Mouse (Mus musculus): Measurements from ENCODE around the gene Lamtor2. TPM values are rescaled to one million over a fixed set of nuclear protein-coding genes. Genes with fewer than 3 reads are reported as not detected.

Gene Lamtor2
- total and polyA plus RNA-seq, 2 experiments from 2014 or later, result 52.2 to 186 TPM

GRCm38 (mm10) chr3:88575540-88575939, 22.7 kb upstream of the Lamtor2 start, which contains the start of gene Ssr2:
TSS of gene Ssr2 (plus strand) at chr3:88575876.
- no peak within 1 kb of the TSS for H3K4me3 ChIP-seq (ENCODE audit: low read depth, low read length)
- H3K27me3 ChIP-seq (ENCODE audit: insufficient read depth, low read length), result no peaks in the 10 kb centered on the region
- no peaks in the 10 kb centered on the region for H3K36me3 ChIP-seq (ENCODE audit: insufficient read depth)
- H3K9ac ChIP-seq, result no peak within 1 kb of the TSS
- TF ChIP-seq CTCF (IDR thresholded peaks at IDR 0.05; ENCODE audit: low read depth), result no peak
- no peak for ATAC-seq
- DNase-seq, result no peak
- H3K9me3 ChIP-seq (ENCODE audit: low read length), result no peaks in the 10 kb centered on the region
- no peak within 1 kb of the TSS for H3K27ac ChIP-seq (ENCODE audit: low read depth, low read length)
- H3K4me2 ChIP-seq (ENCODE audit: low read depth), result no peak within 1 kb of the TSS
- WGBS, result 89% methylated on average over 3 of the region's 3 CpGs
- H3K4me1 ChIP-seq (ENCODE audit: insufficient read depth), result peaks cover 4% of the 10 kb centered on the region; the same call in 1 of the 2 replicates

GRCm38 (mm10) chr3:88573810-88574209, 20.9 kb upstream of the Lamtor2 start:
- TF ChIP-seq CTCF (IDR thresholded peaks at IDR 0.05; ENCODE audit: low read depth), result no peak
- H3K4me3 ChIP-seq (ENCODE audit: low read depth, low read length), result no peak overlapping the region
- peaks cover 15% of the 10 kb centered on the region; the same call in 1 of the 2 replicates for H3K36me3 ChIP-seq (ENCODE audit: insufficient read depth)
- H3K27ac ChIP-seq (ENCODE audit: low read depth, low read length), result no peak overlapping the region
- no peak overlapping the region for H3K4me2 ChIP-seq (ENCODE audit: low read depth)
- H3K4me1 ChIP-seq (ENCODE audit: insufficient read depth), result no peaks in the 10 kb centered on the region
- DNase-seq, result no peak
- H3K27me3 ChIP-seq (ENCODE audit: insufficient read depth, low read length), result no peaks in the 10 kb centered on the region
- 85% methylated on average over 2 of the region's 2 CpGs for WGBS
- no peak for ATAC-seq
- H3K9ac ChIP-seq, result no peak overlapping the region
- H3K9me3 ChIP-seq (ENCODE audit: low read length), result no peaks in the 10 kb centered on the region

- ATAC-seq (no peak), DNase-seq (no peak)
- H3K4me3 ChIP-seq (ENCODE audit: low read depth, low read length), result no peak overlapping the region
- no peak overlapping the region for H3K4me2 ChIP-seq (ENCODE audit: low read depth)
- 86% methylated on average over 2 of the region's 2 CpGs for WGBS
- no peaks in the 10 kb centered on the region for H3K4me1 ChIP-seq (ENCODE audit: insufficient read depth)
- no peaks in the 10 kb centered on the region for H3K9me3 ChIP-seq (ENCODE audit: low read length)
- no peak overlapping the region for H3K27ac ChIP-seq (ENCODE audit: low read depth, low read length)
- no peaks in the 10 kb centered on the region for H3K27me3 ChIP-seq (ENCODE audit: insufficient read depth, low read length)
- no peak overlapping the region for H3K9ac ChIP-seq
- H3K36me3 ChIP-seq (ENCODE audit: insufficient read depth), result peaks cover 25% of the 10 kb centered on the region
- no peak for TF ChIP-seq CTCF (IDR thresholded peaks at IDR 0.05; ENCODE audit: low read depth)
Measured at GRCm38 (mm10) chr3:88572835-88573234, 20.0 kb upstream of the Lamtor2 start.

GRCm38 (mm10) chr3:88571856-88572255, 19.0 kb upstream of the Lamtor2 start:
- no peak overlapping the region for H3K9ac ChIP-seq
- WGBS, result 82% methylated on average over 1 of the region's 1 CpGs
- DNase-seq, result no peak
- no peak for ATAC-seq
- H3K4me2 ChIP-seq (ENCODE audit: low read depth), result no peak overlapping the region
- H3K27ac ChIP-seq (ENCODE audit: low read depth, low read length), result no peak overlapping the region
- H3K27me3 ChIP-seq (ENCODE audit: insufficient read depth, low read length), result no peaks in the 10 kb centered on the region
- no peaks in the 10 kb centered on the region for H3K4me1 ChIP-seq (ENCODE audit: insufficient read depth)
- H3K9me3 ChIP-seq (ENCODE audit: low read length), result no peaks in the 10 kb centered on the region
- no peak overlapping the region for H3K4me3 ChIP-seq (ENCODE audit: low read depth, low read length)
- H3K36me3 ChIP-seq (ENCODE audit: insufficient read depth), result peaks cover 33% of the 10 kb centered on the region
- no peak for TF ChIP-seq CTCF (IDR thresholded peaks at IDR 0.05; ENCODE audit: low read depth)

GRCm38 (mm10) chr3:88570341-88570740, 17.5 kb upstream of the Lamtor2 start:
- H3K9ac ChIP-seq, result no peak overlapping the region
- WGBS, result 95% methylated on average over 10 of the region's 10 CpGs
- no peaks in the 10 kb centered on the region for H3K4me1 ChIP-seq (ENCODE audit: insufficient read depth)
- TF ChIP-seq CTCF (IDR thresholded peaks at IDR 0.05; ENCODE audit: low read depth), result no peak
- no peak for ATAC-seq
- peaks cover 48% of the 10 kb centered on the region for H3K36me3 ChIP-seq (ENCODE audit: insufficient read depth)
- no peak for DNase-seq
- no peak overlapping the region for H3K4me2 ChIP-seq (ENCODE audit: low read depth)
- no peaks in the 10 kb centered on the region for H3K27me3 ChIP-seq (ENCODE audit: insufficient read depth, low read length)
- no peak overlapping the region for H3K27ac ChIP-seq (ENCODE audit: low read depth, low read length)
- no peaks in the 10 kb centered on the region for H3K9me3 ChIP-seq (ENCODE audit: low read length)
- no peak overlapping the region for H3K4me3 ChIP-seq (ENCODE audit: low read depth, low read length)

- no peak for TF ChIP-seq CTCF (IDR thresholded peaks at IDR 0.05; ENCODE audit: low read depth)
- H3K27ac ChIP-seq (ENCODE audit: low read depth, low read length), result no peak overlapping the region
- no peak for DNase-seq
- no peaks in the 10 kb centered on the region for H3K9me3 ChIP-seq (ENCODE audit: low read length)
- H3K9ac ChIP-seq, result no peak overlapping the region
- H3K4me1 ChIP-seq (ENCODE audit: insufficient read depth), result no peaks in the 10 kb centered on the region
- no peak overlapping the region for H3K4me2 ChIP-seq (ENCODE audit: low read depth)
- ATAC-seq, result no peak
- no peak overlapping the region for H3K4me3 ChIP-seq (ENCODE audit: low read depth, low read length)
- H3K36me3 ChIP-seq (ENCODE audit: insufficient read depth), result peaks cover 54% of the 10 kb centered on the region
- WGBS, result 96% methylated on average over 5 of the region's 5 CpGs
- H3K27me3 ChIP-seq (ENCODE audit: insufficient read depth, low read length), result no peaks in the 10 kb centered on the region
Measured at GRCm38 (mm10) chr3:88569694-88570093, 16.8 kb upstream of the Lamtor2 start.

- Histone ChIP-seq H3K9ac (no peak overlapping the region), H3K9me3 (ENCODE audit: low read length) (no peaks in the 10 kb centered on the region), H3K27me3 (ENCODE audit: insufficient read depth, low read length) (no peaks in the 10 kb centered on the region), H3K36me3 (ENCODE audit: insufficient read depth) (peaks cover 60% of the 10 kb centered on the region), H3K4me2 (ENCODE audit: low read depth) (no peak overlapping the region), H3K27ac (ENCODE audit: low read depth, low read length) (no peak overlapping the region), H3K4me3 (ENCODE audit: low read depth, low read length) (no peak overlapping the region), H3K4me1 (ENCODE audit: insufficient read depth) (no peaks in the 10 kb centered on the region)
- 93% methylated on average over 2 of the region's 2 CpGs for WGBS
- ATAC-seq (no peak), DNase-seq (no peak)
- no peak for TF ChIP-seq CTCF (IDR thresholded peaks at IDR 0.05; ENCODE audit: low read depth)
Measured at GRCm38 (mm10) chr3:88569093-88569492, 16.2 kb upstream of the Lamtor2 start.

Measured in forebrain, postnatal 0 days (tissue).